Mouse (Mus musculus) layer of hippocampus, adult 2 months (tissue): ENCODE data around the gene Brca1. TPM values are rescaled to one million over a fixed set of nuclear protein-coding genes. Genes with fewer than 3 reads are reported as not detected.
A peak's percentile ranks its signal among the peaks of the same experiment; 100 is the strongest.

ENCODE experiments used
- DNase-seq, 2 experiments: peaks; one replicate each; pipeline ENCODE4 v3.0.0; 2022; ENCODE audit warnings: low spot score in 2 of 2
- H3K27ac ChIP-seq: fragments of 200-600 bp; 2 replicates; pipeline ENCODE4 v1.8.1; 2022
- H3K4me3 ChIP-seq: fragments of 200-600 bp; 2 replicates; pipeline ENCODE4 v1.8.1; 2022; ENCODE audit warnings: mild to moderate bottlenecking
- CTCF ChIP-seq: fragments of 200-600 bp; conservative IDR thresholded peaks from 2 replicates; pipeline ENCODE4 v1.8.1; 2022; ENCODE audit warnings: antibody characterized with exemption, mild to moderate bottlenecking, moderate library complexity
- total RNA-seq, 2 experiments: library from RNA; stranded (reverse); gene quantifications; 2 replicates each; pipeline ENCODE4 v1.2.3; 2021

Brca1 gene
- total RNA-seq, 2 experiments from 2014 or later = 1.3 TPM

GRCm38 (mm10) chr11:101568421-101568820, 16.7 kb upstream of the Brca1 start:
- no peak for TF ChIP-seq CTCF
- Histone ChIP-seq H3K4me3 (no peak overlapping the region), H3K27ac (no peak overlapping the region)
- no peak for DNase-seq

GRCm38 (mm10) chr11:101562391-101562790, 10.6 kb upstream of the Brca1 start:
- peak; percentile 94 for TF ChIP-seq CTCF
- H3K27ac ChIP-seq = no peak overlapping the region
- peak; percentile 51 to 65 for DNase-seq
- H3K4me3 ChIP-seq = no peak overlapping the region

GRCm38 (mm10) chr11:101556954-101557353, 5.2 kb upstream of the Brca1 start:
- DNase-seq = no peak
- H3K4me3 ChIP-seq = no peak overlapping the region
- TF ChIP-seq CTCF = no peak
- no peak overlapping the region for H3K27ac ChIP-seq

GRCm38 (mm10) chr11:101556541-101556940, 4.8 kb upstream of the Brca1 start:
- no peak for DNase-seq
- no peak for TF ChIP-seq CTCF
- no peak overlapping the region for H3K4me3 ChIP-seq
- H3K27ac ChIP-seq = no peak overlapping the region

GRCm38 (mm10) chr11:101553354-101553930, 1.7 kb upstream of the Brca1 start:
- DNase-seq = no peak
- Histone ChIP-seq H3K27ac (peak overlapping the region; percentile 92), H3K4me3 (peak overlapping the region; percentile 82)
- no peak for TF ChIP-seq CTCF

- peak; percentile 99 to 100 for DNase-seq
- Histone ChIP-seq H3K27ac (peak overlapping the region; percentile 98), H3K4me3 (peak overlapping the region; percentile 82)
- peak; percentile 60 for TF ChIP-seq CTCF
These were observed 933 bp upstream of the Brca1 start for GRCm38 (mm10) chr11:101552476-101553300.

- TF ChIP-seq CTCF = no peak
- H3K27ac ChIP-seq = no peak overlapping the region
- H3K4me3 ChIP-seq = no peak overlapping the region
- no peak for DNase-seq
These were observed 3.2 kb downstream of the Brca1 start for GRCm38 (mm10) chr11:101548526-101548925.

GRCm38 (mm10) chr11:101544132-101544531, 7.6 kb downstream of the Brca1 start:
- Histone ChIP-seq H3K4me3 (no peak overlapping the region), H3K27ac (no peak overlapping the region)
- DNase-seq = peak in 1 of 2 experiments; percentile 65
- TF ChIP-seq CTCF = no peak

- no peak for TF ChIP-seq CTCF
- H3K27ac ChIP-seq = no peak overlapping the region
- H3K4me3 ChIP-seq = no peak overlapping the region
- no peak for DNase-seq
These were observed 8.2 kb downstream of the Brca1 start for GRCm38 (mm10) chr11:101543533-101543932.

GRCm38 (mm10) chr11:101526686-101527085, 25.1 kb downstream of the Brca1 start:
- peak overlapping the region; percentile 16 for H3K27ac ChIP-seq
- no peak for TF ChIP-seq CTCF
- H3K4me3 ChIP-seq = no peak overlapping the region
- DNase-seq = no peak

GRCm38 (mm10) chr11:101525936-101526595, 25.7 kb downstream of the Brca1 start:
- DNase-seq = peak; percentile 77 to 91
- Histone ChIP-seq H3K27ac (peak overlapping the region; percentile 19; the same call in 1 of the 2 replicates), H3K4me3 (no peak overlapping the region)
- no peak for TF ChIP-seq CTCF

GRCm38 (mm10) chr11:101525056-101525455, 26.7 kb downstream of the Brca1 start:
- no peak overlapping the region for H3K27ac ChIP-seq
- no peak overlapping the region for H3K4me3 ChIP-seq
- DNase-seq = no peak
- TF ChIP-seq CTCF = no peak

GRCm38 (mm10) chr11:101524446-101524845, 27.3 kb downstream of the Brca1 start:
- no peak for DNase-seq
- TF ChIP-seq CTCF = no peak
- Histone ChIP-seq H3K4me3 (no peak overlapping the region), H3K27ac (no peak overlapping the region)
